Mouse (Mus musculus) lung, embryonic 15.5 days (tissue): ENCODE results near the gene Mylip. TPM values are rescaled to one million over a fixed set of nuclear protein-coding genes. Genes with fewer than 3 reads are reported as not detected.
A peak's percentile ranks its signal among the peaks of the same experiment; 100 is the strongest.

ENCODE experiments used
- ATAC-seq: fragments of 200-750 bp; cut with Nextera tagmentation; 2 replicates; pipeline ENCODE4 v1.8.0; 2017; ENCODE audit warnings: moderate number of reproducible peaks, borderline replicate concordance; ENCODE audit not compliant: low FRiP score, low TSS enrichment; ENCODE audit errors: extremely low read depth
- H3K27ac ChIP-seq: fragments of 300-500 bp; sonication (generic); 2 replicates; pipeline ENCODE4 v1.5.1; 2015; ENCODE audit warnings: moderate library complexity, mild to moderate bottlenecking, inconsistent platforms
- H3K27me3 ChIP-seq: fragments of 300-500 bp; sonication (generic); 2 replicates; pipeline ENCODE4 v1.6.1; 2015; ENCODE audit warnings: inconsistent platforms
- H3K36me3 ChIP-seq: fragments of 300-500 bp; sonication (generic); 2 replicates; pipeline ENCODE4 v1.6.1; 2015; ENCODE audit warnings: inconsistent platforms
- H3K4me1 ChIP-seq: fragments of 300-500 bp; sonication (generic); 2 replicates; pipeline ENCODE4 v1.6.1; 2015; ENCODE audit warnings: inconsistent platforms
- H3K4me2 ChIP-seq: fragments of 300-500 bp; sonication (generic); 2 replicates; pipeline ENCODE4 v1.6.1; 2015; ENCODE audit warnings: inconsistent platforms, mild to moderate bottlenecking, moderate library complexity
- H3K4me3 ChIP-seq: fragments of 300-500 bp; sonication (generic); 2 replicates; pipeline ENCODE4 v1.5.1; 2015; ENCODE audit warnings: mild to moderate bottlenecking, inconsistent platforms
- H3K9ac ChIP-seq: fragments of 300-500 bp; sonication (generic); 2 replicates; pipeline ENCODE4 v1.6.1; 2015; ENCODE audit warnings: inconsistent platforms
- H3K9me3 ChIP-seq: fragments of 300-500 bp; sonication (generic); 2 replicates; pipeline ENCODE4 v1.6.1; 2016; ENCODE audit warnings: inconsistent platforms
- WGBS: fragments of 180-500 bp; shearing (Covaris S2); methylation state at CpG from one replicate; pipeline ENCODE4 v1.1.7; 2015; 5-methylcytosine and 5-hydroxymethylcytosine counted together
- polyA plus RNA-seq: library from polyadenylated mRNA; unstranded; fragments of >200 nt; fragmentation: Nextera tagmentation; extraction: Ambion mirVana; gene quantifications from 2 replicates; pipeline ENCODE4 v1.2.1, GENCODE M21; 2015

Mylip gene
- polyA plus RNA-seq, 1 experiment from 2014 or later = 8.0 TPM

DNA sequence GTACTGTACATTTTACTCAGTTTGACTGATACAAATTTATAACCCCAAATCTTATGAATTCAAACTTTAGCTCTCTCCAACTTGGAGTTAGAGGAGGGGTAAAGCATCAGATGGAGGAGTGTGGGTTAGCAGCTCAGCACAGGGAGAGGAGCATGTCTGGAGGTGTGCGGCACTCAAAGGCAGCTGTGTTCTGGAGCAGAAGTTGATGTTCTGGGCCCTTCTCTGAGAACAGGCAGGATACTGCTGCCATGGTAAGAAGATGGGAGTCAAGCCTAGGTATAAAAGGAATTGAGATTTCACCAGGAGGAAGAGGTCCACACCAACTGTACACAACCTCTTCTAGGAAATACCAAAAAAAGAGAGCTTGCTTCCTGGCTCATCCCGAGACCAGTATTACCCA lies 17.1 kb upstream of the Mylip start:
- H3K27me3 ChIP-seq = no peaks in the 10 kb centered on the region; the same call in 1 of the 2 replicates
- no peak for ATAC-seq
- H3K9me3 ChIP-seq = no peaks in the 10 kb centered on the region
- no peaks in the 10 kb centered on the region for H3K36me3 ChIP-seq
- H3K9ac ChIP-seq = no peak overlapping the region
- H3K4me3 ChIP-seq = no peak overlapping the region
- H3K4me1 ChIP-seq = no peaks in the 10 kb centered on the region
- no peak overlapping the region for H3K27ac ChIP-seq
- no peak overlapping the region for H3K4me2 ChIP-seq
- 77% methylated on average over 2 of the region's 2 CpGs for WGBS

GRCm38 (mm10) chr13:45374846-45375245 lies 14.7 kb upstream of the Mylip start:
- no peak overlapping the region for H3K4me2 ChIP-seq
- H3K27ac ChIP-seq = no peak overlapping the region
- no peaks in the 10 kb centered on the region for H3K4me1 ChIP-seq
- H3K27me3 ChIP-seq = no peaks in the 10 kb centered on the region; the same call in 1 of the 2 replicates
- H3K9me3 ChIP-seq = no peaks in the 10 kb centered on the region
- WGBS = 42% methylated on average over 6 of the region's 6 CpGs
- no peak overlapping the region for H3K9ac ChIP-seq
- H3K4me3 ChIP-seq = no peak overlapping the region
- ATAC-seq = no peak
- no peaks in the 10 kb centered on the region for H3K36me3 ChIP-seq

DNA sequence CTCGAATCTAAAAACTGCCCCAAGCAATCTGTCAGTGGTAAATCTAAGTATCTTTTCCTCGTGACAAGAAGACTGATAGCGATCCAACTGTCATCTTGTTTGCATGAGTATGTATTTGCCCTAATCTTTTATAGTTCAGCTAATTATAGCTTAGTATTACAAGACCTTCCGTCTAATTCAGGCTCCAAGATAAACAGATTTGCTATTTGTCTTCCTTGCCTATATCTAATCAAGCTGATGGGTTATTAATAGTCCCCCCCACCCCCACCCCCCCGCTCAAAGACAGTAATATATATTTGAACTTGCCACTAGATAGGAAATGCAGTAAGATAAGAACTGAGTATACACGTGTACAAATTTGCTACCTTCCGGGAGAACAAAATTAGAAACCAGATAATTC lies 7.3 kb upstream of the Mylip start:
- WGBS = 48% methylated on average over 7 of the region's 7 CpGs
- Histone ChIP-seq H3K4me1 (no peaks in the 10 kb centered on the region), H3K4me3 (no peak overlapping the region), H3K27ac (no peak overlapping the region), H3K27me3 (no peaks in the 10 kb centered on the region), H3K9ac (no peak overlapping the region), H3K36me3 (no peaks in the 10 kb centered on the region), H3K4me2 (no peak overlapping the region), H3K9me3 (no peaks in the 10 kb centered on the region)
- no peak for ATAC-seq

DNA sequence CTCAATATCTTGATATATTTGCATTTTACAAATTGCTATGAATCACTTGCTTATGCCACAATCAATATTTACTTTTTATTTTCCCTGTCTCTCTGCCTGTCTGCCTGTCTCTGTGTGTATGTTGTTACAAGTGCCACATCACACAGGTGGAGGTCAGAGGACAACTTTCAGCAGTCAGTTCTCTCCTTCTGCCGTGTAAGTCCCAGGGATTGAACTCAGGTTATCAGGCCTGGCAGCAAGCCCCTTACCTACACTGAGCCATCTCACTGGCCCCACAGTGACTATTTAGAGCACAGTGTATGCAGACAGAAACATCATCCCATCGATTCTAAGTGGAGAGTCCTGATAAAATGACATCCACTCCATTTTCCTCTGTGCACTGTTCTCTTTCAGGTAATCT lies 4.9 kb upstream of the Mylip start:
- WGBS = 64% methylated on average over 2 of the region's 2 CpGs
- H3K4me2 ChIP-seq = no peak overlapping the region
- no peak for ATAC-seq
- H3K27me3 ChIP-seq = no peaks in the 10 kb centered on the region
- H3K9me3 ChIP-seq = no peaks in the 10 kb centered on the region
- H3K4me1 ChIP-seq = no peaks in the 10 kb centered on the region
- no peak overlapping the region for H3K27ac ChIP-seq
- no peaks in the 10 kb centered on the region for H3K36me3 ChIP-seq
- H3K4me3 ChIP-seq = no peak overlapping the region
- no peak overlapping the region for H3K9ac ChIP-seq

DNA sequence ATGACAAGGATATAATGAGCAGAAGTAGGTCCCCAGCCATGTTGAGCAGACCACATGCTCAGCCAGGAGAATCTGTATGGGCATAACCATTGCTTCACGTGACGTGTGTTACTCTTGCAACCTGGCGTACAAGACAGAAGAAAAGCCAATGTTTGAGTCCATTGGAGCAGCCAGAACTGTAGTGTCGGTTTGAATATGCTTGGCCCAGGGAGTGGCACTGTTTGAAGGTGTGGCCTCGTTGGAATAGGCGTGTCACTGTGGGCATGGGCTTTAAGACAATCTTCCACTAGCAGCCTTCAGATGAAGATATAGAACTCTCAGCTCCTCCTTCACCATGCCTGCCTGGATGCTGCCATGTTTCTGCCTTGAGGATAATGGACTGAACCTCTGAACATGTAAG lies 4.0 kb upstream of the Mylip start:
- H3K4me3 ChIP-seq = no peak overlapping the region
- no peaks in the 10 kb centered on the region for H3K9me3 ChIP-seq
- H3K27ac ChIP-seq = no peak overlapping the region
- H3K4me2 ChIP-seq = no peak overlapping the region
- H3K36me3 ChIP-seq = no peaks in the 10 kb centered on the region
- WGBS = 88% methylated on average over 6 of the region's 6 CpGs
- no peak overlapping the region for H3K9ac ChIP-seq
- H3K4me1 ChIP-seq = no peaks in the 10 kb centered on the region
- no peak for ATAC-seq
- no peaks in the 10 kb centered on the region for H3K27me3 ChIP-seq

- Histone ChIP-seq H3K4me3 (no peak overlapping the region), H3K27ac (no peak overlapping the region), H3K4me1 (peaks cover 6% of the 10 kb centered on the region), H3K9me3 (no peaks in the 10 kb centered on the region), H3K4me2 (no peak overlapping the region), H3K36me3 (no peaks in the 10 kb centered on the region), H3K27me3 (no peaks in the 10 kb centered on the region), H3K9ac (no peak overlapping the region)
- ATAC-seq = no peak
- WGBS = 84% methylated on average over 14 of the region's 14 CpGs
Observed at GRCm38 (mm10) chr13:45386253-45386652, 3.3 kb upstream of the Mylip start.

DNA sequence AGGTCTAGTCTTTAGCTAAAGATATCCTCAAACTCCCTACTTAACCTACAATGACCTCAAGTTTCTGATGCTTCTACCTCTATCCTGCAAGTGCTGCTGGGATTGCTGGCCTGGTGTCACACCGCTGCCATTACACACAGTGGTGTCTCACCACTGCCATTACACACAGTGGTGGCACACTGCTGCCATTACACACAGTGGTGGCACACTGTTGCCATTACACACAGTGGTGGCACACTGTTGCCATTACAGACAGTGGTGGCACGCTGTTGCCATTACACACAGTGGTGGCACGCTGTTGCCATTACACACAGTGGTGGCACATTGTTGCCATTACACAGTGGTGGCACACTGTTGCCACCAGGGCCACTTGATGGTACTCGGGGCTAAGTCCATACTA lies 2.3 kb upstream of the Mylip start:
- Histone ChIP-seq H3K9ac (no peak overlapping the region), H3K4me3 (no peak overlapping the region), H3K4me1 (peaks cover 15% of the 10 kb centered on the region), H3K4me2 (no peak overlapping the region), H3K27me3 (no peaks in the 10 kb centered on the region), H3K27ac (no peak overlapping the region), H3K9me3 (no peaks in the 10 kb centered on the region), H3K36me3 (no peaks in the 10 kb centered on the region)
- WGBS = 95% methylated on average over 4 of the region's 4 CpGs
- no peak for ATAC-seq

DNA sequence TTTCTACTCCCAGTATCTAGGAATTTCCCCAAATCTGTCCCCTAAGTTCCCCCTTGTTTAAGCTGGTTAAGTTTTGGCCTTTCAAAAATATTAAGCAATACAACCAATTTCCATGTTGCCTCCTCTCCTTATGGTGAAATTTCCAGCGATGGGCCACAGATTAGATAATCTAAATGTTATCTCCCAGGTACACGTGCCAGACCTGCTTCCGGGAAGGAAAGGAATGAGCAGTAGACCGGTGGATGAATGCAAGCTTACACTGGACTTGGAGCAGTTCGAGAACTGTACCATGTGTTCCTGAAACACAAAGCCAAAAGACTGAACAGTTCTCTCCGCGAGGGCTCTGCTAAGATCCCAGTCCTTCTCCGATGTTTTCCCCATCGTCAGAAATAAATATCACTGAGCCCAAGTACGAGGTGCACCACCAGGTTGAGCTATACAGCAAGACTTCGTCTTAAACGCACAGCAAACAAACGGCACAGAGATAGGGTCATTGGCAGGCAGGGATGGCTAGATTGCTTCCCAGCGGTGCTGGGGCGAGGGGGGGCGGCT lies 1.2 kb upstream of the Mylip start:
- Histone ChIP-seq H3K9me3 (no peaks in the 10 kb centered on the region), H3K27ac (no peak overlapping the region), H3K27me3 (no peaks in the 10 kb centered on the region), H3K4me2 (no peak overlapping the region), H3K9ac (no peak overlapping the region), H3K36me3 (no peaks in the 10 kb centered on the region), H3K4me1 (peaks cover 25% of the 10 kb centered on the region), H3K4me3 (no peak overlapping the region)
- 62% methylated on average over 16 of the region's 16 CpGs for WGBS
- no peak for ATAC-seq

DNA sequence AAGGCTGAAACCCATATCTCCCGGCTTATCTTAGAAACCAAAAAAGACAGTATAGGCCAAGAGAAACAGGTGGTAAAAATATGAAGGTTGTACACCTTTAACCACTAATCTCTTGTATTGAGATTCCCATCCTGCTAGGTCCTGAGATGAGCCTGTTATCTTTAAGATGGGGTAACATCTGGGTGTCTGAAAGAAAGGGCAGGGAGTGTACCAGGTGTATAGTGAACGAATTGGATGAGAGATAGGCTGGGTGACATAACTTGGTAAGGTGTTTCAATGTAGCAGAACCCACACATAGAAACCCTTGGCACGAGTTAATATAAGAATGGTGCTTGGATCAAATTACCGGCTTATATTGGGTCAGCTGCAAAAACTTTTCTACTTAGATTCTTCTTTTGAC lies 653 bp upstream of the Mylip start:
- no peak overlapping the region for H3K27ac ChIP-seq
- peak overlapping the region; percentile 76 for H3K4me3 ChIP-seq
- no peaks in the 10 kb centered on the region for H3K9me3 ChIP-seq
- no peaks in the 10 kb centered on the region for H3K36me3 ChIP-seq
- H3K4me2 ChIP-seq = peak overlapping the region; percentile 98
- H3K9ac ChIP-seq = no peak overlapping the region
- H3K27me3 ChIP-seq = no peaks in the 10 kb centered on the region
- ATAC-seq = no peak
- WGBS = 35% methylated on average over 4 of the region's 4 CpGs
- H3K4me1 ChIP-seq = peaks cover 25% of the 10 kb centered on the region

- Histone ChIP-seq H3K9ac (peak overlapping the region; percentile 68), H3K27ac (peak overlapping the region; percentile 85), H3K9me3 (no peaks in the 10 kb centered on the region), H3K36me3 (no peaks in the 10 kb centered on the region), H3K4me3 (peak overlapping the region; percentile 76), H3K4me2 (peak overlapping the region; percentile 98), H3K4me1 (peaks cover 25% of the 10 kb centered on the region), H3K27me3 (no peaks in the 10 kb centered on the region)
- 1% methylated on average over 25 of the region's 25 CpGs for WGBS
- ATAC-seq = no peak
Observed at GRCm38 (mm10) chr13:45390312-45390961, 895 bp downstream of the Mylip start.

DNA sequence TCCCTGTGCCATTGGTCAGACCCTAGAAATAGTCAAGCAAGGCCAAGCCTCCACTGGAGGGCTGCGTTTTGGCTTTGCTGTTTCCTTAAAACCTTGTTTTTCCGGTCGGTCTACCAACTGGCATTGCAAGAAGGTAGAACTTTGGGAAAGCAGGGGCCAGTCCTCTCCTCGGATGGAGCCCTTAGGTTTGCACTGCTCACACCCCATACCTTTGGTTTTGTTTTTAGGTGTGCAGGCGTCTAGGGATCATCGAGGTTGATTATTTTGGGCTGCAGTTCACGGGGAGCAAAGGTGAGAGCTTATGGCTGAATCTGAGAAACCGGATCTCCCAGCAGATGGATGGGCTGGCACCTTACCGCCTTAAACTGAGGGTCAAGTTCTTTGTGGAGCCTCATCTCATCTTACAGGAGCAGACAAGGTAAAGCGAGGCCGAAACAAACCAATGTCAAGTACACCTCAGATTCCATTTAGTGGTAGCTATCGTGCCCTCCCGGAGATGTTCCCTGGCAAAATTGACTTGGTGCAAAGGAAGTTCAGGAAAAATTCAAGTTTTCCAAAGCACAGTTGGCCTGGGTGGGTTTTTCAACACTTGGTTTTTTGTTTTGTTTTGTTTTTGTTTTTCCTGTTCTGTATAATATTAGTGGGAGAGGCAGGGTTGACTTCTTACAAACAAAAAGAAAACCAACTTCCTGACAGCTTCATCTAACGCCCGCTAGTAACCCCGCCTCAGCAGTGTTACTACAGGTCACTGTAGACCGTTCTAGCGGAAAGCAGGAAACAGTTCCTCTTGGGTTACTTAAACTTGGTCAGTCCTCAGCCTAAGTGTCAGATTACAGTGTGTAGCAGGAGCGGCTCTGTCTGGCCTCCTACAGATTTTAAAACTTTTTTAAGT lies 1.7 kb downstream of the Mylip start:
- Histone ChIP-seq H3K4me1 (peaks cover 29% of the 10 kb centered on the region), H3K4me3 (peak overlapping the region; percentile 76), H3K27me3 (no peaks in the 10 kb centered on the region), H3K36me3 (no peaks in the 10 kb centered on the region), H3K4me2 (peak overlapping the region; percentile 98), H3K9ac (peak overlapping the region; percentile 15; the same call in 1 of the 2 replicates), H3K9me3 (no peaks in the 10 kb centered on the region), H3K27ac (peak overlapping the region; percentile 85)
- ATAC-seq = peak; percentile 62; the same call in 1 of the 2 replicates
- 10% methylated on average over 19 of the region's 19 CpGs for WGBS
